Mouse (Mus musculus) kidney, postnatal 0 days (tissue): ENCODE measurements around the gene Rere. TPM values are rescaled to one million over a fixed set of nuclear protein-coding genes. Genes with fewer than 3 reads are reported as not detected.

Experiments used
- ATAC-seq: fragments of 200-750 bp; cut with Nextera tagmentation; replicated peaks from 2 replicates; pipeline ENCODE4 v1.8.0; 2017; ENCODE audit warnings: low read depth, moderate number of reproducible peaks, moderate TSS enrichment, moderate library complexity; ENCODE audit not compliant: low FRiP score
- DNase-seq: peaks from one replicate; pipeline ENCODE4 v3.0.0-alpha.2; 2016; ENCODE audit warnings: low spot score
- H3K27ac ChIP-seq: fragments of 300-500 bp; sonication (generic); 2 replicates; pipeline ENCODE4 v1.5.1; 2014; ENCODE audit warnings: mild to moderate bottlenecking
- H3K27me3 ChIP-seq: fragments of 300-500 bp; sonication (generic); 2 replicates; pipeline ENCODE4 v1.6.1; 2014; ENCODE audit warnings: low read length, mixed read lengths; ENCODE audit not compliant: insufficient read depth
- H3K36me3 ChIP-seq: fragments of 300-500 bp; sonication (generic); 2 replicates; pipeline ENCODE4 v1.6.1; 2014; ENCODE audit warnings: low read length, mixed read lengths; ENCODE audit not compliant: insufficient read depth
- H3K4me1 ChIP-seq: fragments of 300-500 bp; sonication (generic); replicated peaks from 2 replicates; pipeline ENCODE4 v1.6.1; 2014; ENCODE audit warnings: antibody characterized with exemption, low read length, mixed read lengths; ENCODE audit not compliant: insufficient read depth
- H3K4me2 ChIP-seq: fragments of 300-500 bp; sonication (generic); 2 replicates; pipeline ENCODE4 v1.6.1; 2014; ENCODE audit warnings: mild to moderate bottlenecking, low read length, moderate library complexity, mixed read lengths
- H3K4me3 ChIP-seq: fragments of 300-500 bp; sonication (generic); replicated peaks from 2 replicates; pipeline ENCODE4 v1.5.1; 2014; ENCODE audit warnings: low read depth, low read length
- H3K9ac ChIP-seq: fragments of 300-500 bp; sonication (generic); 2 replicates; pipeline ENCODE4 v1.6.1; 2014; ENCODE audit warnings: low read depth, low read length
- H3K9me3 ChIP-seq: fragments of 300-500 bp; sonication (generic); replicated peaks from 2 replicates; pipeline ENCODE4 v1.6.1; 2016; ENCODE audit warnings: low read length, inconsistent platforms, mixed read lengths
- CTCF ChIP-seq: IDR thresholded peaks from 2 replicates; pipeline ENCODE4 v1.5.1; 2016; ENCODE audit warnings: antibody characterized with exemption, low read depth, mild to moderate bottlenecking, moderate library complexity
- WGBS: fragments of 180-500 bp; shearing (Covaris S2); extraction: QIAGEN DNeasy Blood & Tissue Kit; methylation state at CpG from one replicate; pipeline ENCODE4 v1.1.7; 2014; 5-methylcytosine and 5-hydroxymethylcytosine counted together
- polyA plus RNA-seq: library from polyadenylated mRNA; unstranded; fragments of >200 nt; fragmentation: Nextera tagmentation; extraction: Ambion mirVana; gene quantifications from 2 replicates; pipeline ENCODE4 v1.2.1, GENCODE M21; 2015

Gene Rere
- polyA plus RNA-seq, 1 experiment from 2014 or later = 29.8 TPM

- ATAC-seq = no peak
Observed at GRCm38 (mm10) chr4:150379313-150379712, 97.9 kb downstream of the Rere start.

GRCm38 (mm10) chr4:150379772-150380171, 98.3 kb downstream of the Rere start:
- no peak for TF ChIP-seq CTCF
- ATAC-seq (no peak), DNase-seq (no peak)
- H3K27ac ChIP-seq = no peak overlapping the region
- no peak overlapping the region for H3K4me3 ChIP-seq
- WGBS = 21% methylated on average over 2 of the region's 2 CpGs
- no peaks in the 10 kb centered on the region for H3K9me3 ChIP-seq
- peaks cover 21% of the 10 kb centered on the region for H3K4me1 ChIP-seq
- H3K36me3 ChIP-seq = no peaks in the 10 kb centered on the region
- H3K9ac ChIP-seq = no peak overlapping the region
- no peak overlapping the region for H3K4me2 ChIP-seq
- H3K27me3 ChIP-seq = no peaks in the 10 kb centered on the region

More at GRCm38 (mm10) chr4:150379313-150379712, 97.9 kb downstream of the Rere start:
- Histone ChIP-seq H3K36me3 (no peaks in the 10 kb centered on the region), H3K9ac (no peak overlapping the region), H3K4me1 (peaks cover 25% of the 10 kb centered on the region), H3K4me3 (no peak overlapping the region), H3K4me2 (no peak overlapping the region), H3K27ac (no peak overlapping the region), H3K9me3 (no peaks in the 10 kb centered on the region), H3K27me3 (no peaks in the 10 kb centered on the region)
- TF ChIP-seq CTCF = no peak
- DNase-seq = no peak
- WGBS = 73% methylated on average over 6 of the region's 6 CpGs

GRCm38 (mm10) chr4:150380273-150380672, 98.8 kb downstream of the Rere start:
- DNase-seq = no peak
- no peak for ATAC-seq
- no peaks in the 10 kb centered on the region for H3K36me3 ChIP-seq
- H3K4me1 ChIP-seq = peaks cover 16% of the 10 kb centered on the region
- no peak overlapping the region for H3K4me2 ChIP-seq
- no peak for TF ChIP-seq CTCF
- H3K27me3 ChIP-seq = no peaks in the 10 kb centered on the region
- H3K4me3 ChIP-seq = no peak overlapping the region
- WGBS = 70% methylated on average over 5 of the region's 5 CpGs
- H3K27ac ChIP-seq = no peak overlapping the region
- no peak overlapping the region for H3K9ac ChIP-seq
- no peaks in the 10 kb centered on the region for H3K9me3 ChIP-seq

GRCm38 (mm10) chr4:150382504-150382903, 101.1 kb downstream of the Rere start:
- Histone ChIP-seq H3K4me1 (0 out of 2 replicates have a peak, but pooled peaks cover 10% of the 10 kb centered on the region), H3K27ac (no peak overlapping the region), H3K27me3 (no peaks in the 10 kb centered on the region), H3K9me3 (no peaks in the 10 kb centered on the region), H3K4me3 (no peak overlapping the region), H3K4me2 (no peak overlapping the region), H3K36me3 (no peaks in the 10 kb centered on the region), H3K9ac (no peak overlapping the region)
- WGBS = 74% methylated on average over 3 of the region's 3 CpGs
- TF ChIP-seq CTCF = no peak
- ATAC-seq (no peak), DNase-seq (no peak)

GRCm38 (mm10) chr4:150384405-150384804, 103.0 kb downstream of the Rere start:
- Histone ChIP-seq H3K27ac (no peak overlapping the region), H3K27me3 (no peaks in the 10 kb centered on the region), H3K4me2 (no peak overlapping the region), H3K4me3 (no peak overlapping the region), H3K9ac (no peak overlapping the region), H3K4me1 (0 out of 2 replicates have a peak, but pooled peaks cover 10% of the 10 kb centered on the region), H3K36me3 (no peaks in the 10 kb centered on the region), H3K9me3 (no peaks in the 10 kb centered on the region)
- 48% methylated on average over 8 of the region's 8 CpGs for WGBS
- no peak for ATAC-seq
- no peak for DNase-seq
- no peak for TF ChIP-seq CTCF

GRCm38 (mm10) chr4:150384899-150385298, 103.5 kb downstream of the Rere start:
- no peak for TF ChIP-seq CTCF
- H3K27me3 ChIP-seq = no peaks in the 10 kb centered on the region
- 72% methylated on average over 3 of the region's 3 CpGs for WGBS

GRCm38 (mm10) chr4:150388518-150388917, 107.1 kb downstream of the Rere start:
- no peak for DNase-seq
- Histone ChIP-seq H3K36me3 (no peaks in the 10 kb centered on the region), H3K4me2 (no peak overlapping the region), H3K4me3 (no peak overlapping the region), H3K27ac (no peak overlapping the region), H3K27me3 (no peaks in the 10 kb centered on the region), H3K4me1 (peaks cover 5% of the 10 kb centered on the region; the same call in 1 of the 2 replicates), H3K9me3 (no peaks in the 10 kb centered on the region), H3K9ac (no peak overlapping the region)
- ATAC-seq = no peak
- 74% methylated on average over 3 of the region's 3 CpGs for WGBS
- TF ChIP-seq CTCF = no peak

More at GRCm38 (mm10) chr4:150384899-150385298, 103.5 kb downstream of the Rere start:
- Histone ChIP-seq H3K4me2 (no peak overlapping the region), H3K9ac (no peak overlapping the region), H3K36me3 (no peaks in the 10 kb centered on the region), H3K4me3 (no peak overlapping the region), H3K27ac (no peak overlapping the region), H3K4me1 (0 out of 2 replicates have a peak, but pooled peaks cover 6% of the 10 kb centered on the region), H3K9me3 (no peaks in the 10 kb centered on the region)
- ATAC-seq (no peak), DNase-seq (no peak)
